Mouse (Mus musculus) lung, embryonic 15.5 days (tissue): ENCODE results near the gene Ppp1r1a. TPM values are rescaled to one million over a fixed set of nuclear protein-coding genes. Genes with fewer than 3 reads are reported as not detected.

Experiments used
- ATAC-seq: fragments of 200-750 bp; cut with Nextera tagmentation; 2 replicates; pipeline ENCODE4 v1.8.0; 2017; ENCODE audit warnings: moderate number of reproducible peaks, borderline replicate concordance; ENCODE audit not compliant: low FRiP score, low TSS enrichment; ENCODE audit errors: extremely low read depth
- H3K27ac ChIP-seq: fragments of 300-500 bp; sonication (generic); 2 replicates; pipeline ENCODE4 v1.5.1; 2015; ENCODE audit warnings: moderate library complexity, mild to moderate bottlenecking, inconsistent platforms
- H3K27me3 ChIP-seq: fragments of 300-500 bp; sonication (generic); 2 replicates; pipeline ENCODE4 v1.6.1; 2015; ENCODE audit warnings: inconsistent platforms
- H3K36me3 ChIP-seq: fragments of 300-500 bp; sonication (generic); 2 replicates; pipeline ENCODE4 v1.6.1; 2015; ENCODE audit warnings: inconsistent platforms
- H3K4me1 ChIP-seq: fragments of 300-500 bp; sonication (generic); 2 replicates; pipeline ENCODE4 v1.6.1; 2015; ENCODE audit warnings: inconsistent platforms
- H3K4me2 ChIP-seq: fragments of 300-500 bp; sonication (generic); 2 replicates; pipeline ENCODE4 v1.6.1; 2015; ENCODE audit warnings: inconsistent platforms, mild to moderate bottlenecking, moderate library complexity
- H3K4me3 ChIP-seq: fragments of 300-500 bp; sonication (generic); 2 replicates; pipeline ENCODE4 v1.5.1; 2015; ENCODE audit warnings: mild to moderate bottlenecking, inconsistent platforms
- H3K9ac ChIP-seq: fragments of 300-500 bp; sonication (generic); 2 replicates; pipeline ENCODE4 v1.6.1; 2015; ENCODE audit warnings: inconsistent platforms
- H3K9me3 ChIP-seq: fragments of 300-500 bp; sonication (generic); 2 replicates; pipeline ENCODE4 v1.6.1; 2016; ENCODE audit warnings: inconsistent platforms
- WGBS: fragments of 180-500 bp; shearing (Covaris S2); methylation state at CpG from one replicate; pipeline ENCODE4 v1.1.7; 2015; 5-methylcytosine and 5-hydroxymethylcytosine counted together
- polyA plus RNA-seq: library from polyadenylated mRNA; unstranded; fragments of >200 nt; fragmentation: Nextera tagmentation; extraction: Ambion mirVana; gene quantifications from 2 replicates; pipeline ENCODE4 v1.2.1, GENCODE M21; 2015

Ppp1r1a gene
- polyA plus RNA-seq, 1 experiment from 2014 or later: 8.9 TPM

- Histone ChIP-seq H3K9ac (no peak overlapping the region), H3K9me3 (no peaks in the 10 kb centered on the region), H3K4me2 (no peak overlapping the region), H3K4me1 (peaks cover 18% of the 10 kb centered on the region), H3K27me3 (peaks cover 17% of the 10 kb centered on the region; the same call in 1 of the 2 replicates), H3K36me3 (no peaks in the 10 kb centered on the region), H3K27ac (no peak overlapping the region), H3K4me3 (no peak overlapping the region)
- no peak for ATAC-seq
- 31% methylated on average over 1 of the region's 1 CpGs for WGBS
Measured at GRCm38 (mm10) chr15:103511652-103512051, 26.2 kb downstream of the Ppp1r1a start.

GRCm38 (mm10) chr15:103509317-103509716, 28.5 kb downstream of the Ppp1r1a start:
- 43% methylated on average over 3 of the region's 3 CpGs for WGBS
- no peak for ATAC-seq

GRCm38 (mm10) chr15:103503660-103504059, 34.1 kb downstream of the Ppp1r1a start:
- no peak overlapping the region for H3K9ac ChIP-seq
- H3K27ac ChIP-seq: no peak overlapping the region
- peaks cover 3% of the 10 kb centered on the region; the same call in 1 of the 2 replicates for H3K4me1 ChIP-seq
- H3K4me2 ChIP-seq: peak overlapping the region; percentile 98
- 49% methylated on average over 12 of the region's 12 CpGs for WGBS
- no peaks in the 10 kb centered on the region for H3K9me3 ChIP-seq
- peaks cover 56% of the 10 kb centered on the region for H3K27me3 ChIP-seq
- ATAC-seq: 0 out of 2 replicates have a peak, but pooled peaks have one; percentile 24
- peak overlapping the region; percentile 51 for H3K4me3 ChIP-seq
- H3K36me3 ChIP-seq: no peaks in the 10 kb centered on the region

More at GRCm38 (mm10) chr15:103509317-103509716, 28.5 kb downstream of the Ppp1r1a start:
- no peaks in the 10 kb centered on the region for H3K9me3 ChIP-seq
- H3K4me1 ChIP-seq: peaks cover 11% of the 10 kb centered on the region
- no peak overlapping the region for H3K9ac ChIP-seq
- peaks cover 36% of the 10 kb centered on the region for H3K27me3 ChIP-seq
- no peak overlapping the region for H3K4me2 ChIP-seq
- no peak overlapping the region for H3K4me3 ChIP-seq
- no peak overlapping the region for H3K27ac ChIP-seq
- no peaks in the 10 kb centered on the region for H3K36me3 ChIP-seq

GRCm38 (mm10) chr15:103503251-103503600, 34.6 kb downstream of the Ppp1r1a start:
- H3K9ac ChIP-seq: peak overlapping the region; percentile 41
- H3K36me3 ChIP-seq: no peaks in the 10 kb centered on the region
- H3K27me3 ChIP-seq: peaks cover 56% of the 10 kb centered on the region
- peaks cover 3% of the 10 kb centered on the region; the same call in 1 of the 2 replicates for H3K4me1 ChIP-seq
- 0% methylated on average over 15 of the region's 15 CpGs for WGBS
- ATAC-seq: no peak; the same call in none of the 2 replicates
- peak overlapping the region; percentile 51 for H3K4me3 ChIP-seq
- H3K9me3 ChIP-seq: no peaks in the 10 kb centered on the region
- peak overlapping the region; percentile 98 for H3K4me2 ChIP-seq
- no peak overlapping the region for H3K27ac ChIP-seq

GRCm38 (mm10) chr15:103502435-103503250, 35.2 kb downstream of the Ppp1r1a start, which contains the start of gene Pde1b:
Gene Pde1b (plus strand): TSS chr15:103503034.
- Histone ChIP-seq H3K4me1 (peaks cover 3% of the 10 kb centered on the region; the same call in 1 of the 2 replicates), H3K9me3 (no peaks in the 10 kb centered on the region), H3K9ac (peak within 1 kb of the TSS; percentile 41), H3K36me3 (no peaks in the 10 kb centered on the region), H3K27ac (no peak within 1 kb of the TSS), H3K27me3 (peaks cover 56% of the 10 kb centered on the region), H3K4me3 (peak within 1 kb of the TSS; percentile 51), H3K4me2 (peak within 1 kb of the TSS; percentile 98)
- 2% methylated on average over 43 of the region's 63 CpGs for WGBS
- peak; percentile 91 for ATAC-seq

GRCm38 (mm10) chr15:103501186-103501585, 36.6 kb downstream of the Ppp1r1a start:
- Histone ChIP-seq H3K9ac (no peak overlapping the region), H3K4me2 (no peak overlapping the region), H3K4me1 (peaks cover 3% of the 10 kb centered on the region; the same call in 1 of the 2 replicates), H3K27ac (no peak overlapping the region), H3K27me3 (peaks cover 56% of the 10 kb centered on the region), H3K9me3 (no peaks in the 10 kb centered on the region), H3K4me3 (no peak overlapping the region), H3K36me3 (no peaks in the 10 kb centered on the region)
- WGBS: 55% methylated on average over 2 of the region's 2 CpGs
- ATAC-seq: no peak

GRCm38 (mm10) chr15:103500723-103501122, 37.1 kb downstream of the Ppp1r1a start:
- peaks cover 3% of the 10 kb centered on the region; the same call in 1 of the 2 replicates for H3K4me1 ChIP-seq
- H3K27me3 ChIP-seq: peaks cover 51% of the 10 kb centered on the region
- no peaks in the 10 kb centered on the region for H3K36me3 ChIP-seq
- no peak overlapping the region for H3K4me2 ChIP-seq
- no peak for ATAC-seq
- no peak overlapping the region for H3K27ac ChIP-seq
- no peak overlapping the region for H3K9ac ChIP-seq
- 38% methylated on average over 1 of the region's 1 CpGs for WGBS
- H3K4me3 ChIP-seq: no peak overlapping the region
- no peaks in the 10 kb centered on the region for H3K9me3 ChIP-seq

GRCm38 (mm10) chr15:103498157-103498556, 39.6 kb downstream of the Ppp1r1a start:
- no peak for ATAC-seq
- Histone ChIP-seq H3K4me1 (peaks cover 3% of the 10 kb centered on the region; the same call in 1 of the 2 replicates), H3K27me3 (peaks cover 25% of the 10 kb centered on the region), H3K4me3 (no peak overlapping the region), H3K4me2 (no peak overlapping the region), H3K27ac (no peak overlapping the region), H3K36me3 (no peaks in the 10 kb centered on the region), H3K9me3 (no peaks in the 10 kb centered on the region), H3K9ac (no peak overlapping the region)
- 34% methylated on average over 3 of the region's 3 CpGs for WGBS

- no peaks in the 10 kb centered on the region for H3K4me1 ChIP-seq
- H3K4me2 ChIP-seq: no peak overlapping the region
- H3K27ac ChIP-seq: no peak overlapping the region
- WGBS: 62% methylated on average over 10 of the region's 10 CpGs
- no peak for ATAC-seq
- H3K36me3 ChIP-seq: no peaks in the 10 kb centered on the region
- no peak overlapping the region for H3K9ac ChIP-seq
- H3K27me3 ChIP-seq: peaks cover 15% of the 10 kb centered on the region; the same call in 1 of the 2 replicates
- H3K4me3 ChIP-seq: no peak overlapping the region
- no peaks in the 10 kb centered on the region for H3K9me3 ChIP-seq
Measured at GRCm38 (mm10) chr15:103496204-103497140, 41.3 kb downstream of the Ppp1r1a start.

- Histone ChIP-seq H3K9me3 (no peaks in the 10 kb centered on the region), H3K4me2 (no peak overlapping the region), H3K4me3 (no peak overlapping the region), H3K4me1 (no peaks in the 10 kb centered on the region), H3K9ac (no peak overlapping the region), H3K27me3 (no peaks in the 10 kb centered on the region), H3K27ac (no peak overlapping the region), H3K36me3 (no peaks in the 10 kb centered on the region)
- ATAC-seq: no peak
- WGBS: 56% methylated on average over 4 of the region's 4 CpGs
Measured at GRCm38 (mm10) chr15:103488336-103488735, 49.5 kb downstream of the Ppp1r1a start.

- Histone ChIP-seq H3K4me1 (no peaks in the 10 kb centered on the region), H3K36me3 (no peaks in the 10 kb centered on the region), H3K27me3 (no peaks in the 10 kb centered on the region), H3K9me3 (no peaks in the 10 kb centered on the region), H3K27ac (no peak overlapping the region), H3K4me2 (no peak overlapping the region), H3K4me3 (no peak overlapping the region), H3K9ac (no peak overlapping the region)
- ATAC-seq: no peak
- WGBS: 32% methylated on average over 1 of the region's 1 CpGs
Measured at GRCm38 (mm10) chr15:103486658-103487057, 51.1 kb downstream of the Ppp1r1a start.
